Mouse (Mus musculus) liver, embryonic 14.5 days (tissue): ENCODE results near the gene Nr2f2. TPM values are rescaled to one million over a fixed set of nuclear protein-coding genes. Genes with fewer than 3 reads are reported as not detected.

ENCODE experiments used
- ATAC-seq: fragments of 200-750 bp; cut with Nextera tagmentation; 2 replicates; pipeline ENCODE4 v1.8.0; 2017; ENCODE audit warnings: moderate number of reproducible peaks, mild to moderate bottlenecking, moderate library complexity; ENCODE audit not compliant: insufficient read depth
- DNase-seq, 3 experiments: peaks; one replicate each; pipeline ENCODE4 v3.0.0-alpha.2; 2012 to 2013; ENCODE audit warnings: low read depth in 3 of 3, low spot score in 3 of 3
- H3K27ac ChIP-seq: fragments of 300-500 bp; sonication (generic); 2 replicates; pipeline ENCODE4 v1.5.1; 2014; ENCODE audit warnings: moderate library complexity, mild to moderate bottlenecking, control low read depth, inconsistent platforms
- H3K27me3 ChIP-seq: fragments of 300-500 bp; sonication (generic); 2 replicates; pipeline ENCODE4 v1.6.1; 2014; ENCODE audit warnings: mild to moderate bottlenecking, low read length, moderate library complexity; ENCODE audit not compliant: control insufficient read depth, insufficient read depth
- H3K36me3 ChIP-seq: fragments of 300-500 bp; sonication (generic); replicated peaks from 2 replicates; pipeline ENCODE4 v1.6.1; 2014; ENCODE audit warnings: low read depth; ENCODE audit not compliant: control insufficient read depth, insufficient read depth
- H3K4me1 ChIP-seq, 2 experiments: fragments of 200-500 bp in 1 of 2; fragments of 300-500 bp in 1 of 2; sonication (generic) in 1 of 2; replicated peaks; 2 replicates each; pipeline ENCODE4 v1.6.1; 2012 to 2014; ENCODE audit warnings: antibody characterized with exemption in 1 of 2, inconsistent platforms in 1 of 2, low read length in 1 of 2; ENCODE audit not compliant: control insufficient read depth in 2 of 2, insufficient read depth in 2 of 2
- H3K4me2 ChIP-seq: fragments of 300-500 bp; sonication (generic); 2 replicates; pipeline ENCODE4 v1.6.1; 2014; ENCODE audit warnings: low read depth, mild to moderate bottlenecking, control low read depth, moderate library complexity
- H3K4me3 ChIP-seq, 2 experiments: fragments of 200-500 bp in 1 of 2; fragments of 300-500 bp in 1 of 2; sonication (generic) in 1 of 2; 2 replicates each; pipeline ENCODE4 v1.5.1; 2012 to 2014; ENCODE audit warnings: low read depth in 2 of 2, low read length in 2 of 2, mild to moderate bottlenecking in 2 of 2, control low read depth in 1 of 2, inconsistent platforms in 1 of 2, moderate library complexity in 1 of 2; ENCODE audit not compliant: insufficient read depth in 1 of 2
- H3K9ac ChIP-seq: fragments of 300-500 bp; sonication (generic); replicated peaks from 2 replicates; pipeline ENCODE4 v1.6.1; 2014; ENCODE audit warnings: mild to moderate bottlenecking, control low read depth, moderate library complexity
- H3K9me3 ChIP-seq: fragments of 300-500 bp; sonication (generic); 2 replicates; pipeline ENCODE4 v1.6.1; 2016; ENCODE audit warnings: low read length, mixed read lengths; ENCODE audit not compliant: control insufficient read depth
- CTCF ChIP-seq: IDR thresholded peaks from 2 replicates; pipeline ENCODE4 v1.5.1; 2016; ENCODE audit warnings: antibody characterized with exemption, low read depth, control low read depth
- EP300 ChIP-seq: IDR thresholded peaks from 2 replicates; pipeline ENCODE4 v1.6.1; 2016; ENCODE audit warnings: antibody characterized with exemption, low read depth
- polyA plus RNA-seq, 2 experiments: library from polyadenylated mRNA; depleted of rRNA in 1 of 2; stranded (reverse) in 1 of 2; unstranded in 1 of 2; fragments of >200 nt; fragmentation: Nextera tagmentation in 1 of 2; extraction: Ambion mirVana in 1 of 2; gene quantifications; 2 replicates each; pipeline versions ENCODE4 v1.2.1 to v1.2.3; 2012 to 2014

Gene Nr2f2
- polyA plus RNA-seq, 2 experiments: 6.3 to 12.0 TPM

- Histone ChIP-seq H3K27ac (no peak overlapping the region), H3K4me1 (no peaks in the 10 kb centered on the region), H3K9me3 (no peaks in the 10 kb centered on the region), H3K4me2 (no peak overlapping the region), H3K27me3 (no peaks in the 10 kb centered on the region), H3K36me3 (no peaks in the 10 kb centered on the region), H3K4me3 (no peak overlapping the region), H3K9ac (no peak overlapping the region)
- no peak for TF ChIP-seq EP300
- TF ChIP-seq CTCF: no peak
- DNase-seq (no peak), ATAC-seq (no peak)
These were observed 62.1 kb downstream of the Nr2f2 start for GRCm38 (mm10) chr7:70304426-70304825.
